Mouse (Mus musculus) cortical plate, adult 2 months (tissue): ENCODE data around the gene Ptgis.

Source experiments
- CTCF ChIP-seq: fragments of 200-500 bp; IDR thresholded peaks from 2 replicates; pipeline ENCODE4 v1.5.1; 2011; ENCODE audit warnings: mild to moderate bottlenecking, control low read depth, low read length; ENCODE audit not compliant: insufficient read depth; ENCODE audit errors: extremely low read depth
- POLR2A ChIP-seq: fragments of 200-500 bp; IDR thresholded peaks from 2 replicates; pipeline ENCODE4 v1.6.1; 2011; ENCODE audit warnings: mild to moderate bottlenecking, low read length, control low read depth; ENCODE audit not compliant: insufficient read depth; ENCODE audit errors: extremely low read depth

DNA sequence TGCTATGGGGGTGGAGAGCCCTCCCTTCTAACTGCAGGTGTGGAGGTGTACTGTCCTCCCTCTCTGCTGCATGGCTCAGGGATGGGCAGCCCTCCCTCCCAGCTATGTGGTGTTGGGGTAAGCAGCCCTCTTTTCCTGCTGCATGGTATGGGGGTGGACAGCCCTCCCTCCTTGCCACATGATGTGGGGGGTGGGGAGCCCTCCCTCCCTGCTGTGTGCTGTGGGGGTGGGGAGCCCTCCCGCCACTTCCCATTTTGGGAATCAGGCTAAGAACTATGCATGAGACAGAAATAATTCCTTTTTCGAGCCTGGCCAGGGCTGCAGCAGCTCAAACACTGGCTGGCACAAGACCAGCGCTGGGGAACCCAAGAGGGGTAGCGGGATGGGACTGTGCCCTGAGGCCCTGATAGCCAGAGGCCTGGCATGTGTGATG lies 84.8 kb downstream of the Ptgis start:
- TF ChIP-seq CTCF (no peak), POLR2A (no peak)
